Mouse (Mus musculus): ENCODE measurements around the gene AI661453. TPM values are rescaled to one million over a fixed set of nuclear protein-coding genes. Genes with fewer than 3 reads are reported as not detected.

Gene AI661453
- total and polyA plus RNA-seq, 3 experiments, result not detected

DNA sequence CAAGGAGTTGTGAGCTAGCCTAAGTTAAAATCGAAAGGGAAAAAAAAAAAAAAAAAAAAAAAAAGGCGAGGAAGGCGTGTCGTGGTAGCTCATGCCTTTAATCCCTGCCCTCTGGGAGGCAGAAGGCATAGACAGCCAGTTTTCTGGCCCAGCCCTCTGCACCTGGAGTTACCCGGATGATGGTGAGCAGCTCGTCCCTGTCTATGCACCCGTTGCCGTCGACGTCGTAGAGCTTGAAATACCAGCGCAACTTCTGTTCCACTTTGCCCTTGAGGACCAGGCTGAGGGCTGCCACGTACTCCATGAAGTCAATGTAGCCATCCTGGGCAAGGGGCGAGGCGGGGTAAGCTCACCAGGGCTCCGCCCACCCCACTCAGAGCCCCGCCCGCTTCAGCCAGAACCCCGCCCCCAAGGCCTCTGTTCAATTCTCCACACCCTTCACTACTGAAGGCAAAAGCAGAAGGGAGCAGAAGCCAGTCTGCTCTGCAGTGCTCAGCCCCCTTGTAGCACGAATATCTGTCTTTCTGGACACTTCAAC is 41.0 kb upstream of the AI661453 start (continued):
- TF ChIP-seq MAX (IDR thresholded peaks at IDR 0.05; ENCODE audit: low read length) (no peak), TAL1 (IDR thresholded peaks at IDR 0.05; ENCODE audit: low read length) (no peak), POLR2AphosphoS2 (IDR thresholded peaks at IDR 0.05; ENCODE audit: low read length) (no peak), ZNF384 (IDR thresholded peaks at IDR 0.05; ENCODE audit: low read depth, low read length) (peak; percentile 99), MYC (IDR thresholded peaks at IDR 0.05; ENCODE audit: low read depth, low read length) (0 out of 2 replicates have a peak, but pooled peaks have one; percentile 23), ZMIZ1 (IDR thresholded peaks at IDR 0.05; ENCODE audit: low read depth, low read length) (no peak), POLR2AphosphoS5 (IDR thresholded peaks at IDR 0.05; ENCODE audit: borderline replicate concordance, low read depth, low read length) (no peak), E2F4 (IDR thresholded peaks at IDR 0.05; ENCODE audit: borderline replicate concordance, low read depth, low read length) (no peak), TCF12 (IDR thresholded peaks at IDR 0.05; ENCODE audit: low read depth, low read length) (no peak), CTCF (IDR thresholded peaks at IDR 0.05 in 2 of 3, conservative IDR thresholded peaks at IDR 0.05 in 1 of 3; ENCODE audit: control insufficient read depth in 1 of 3, insufficient read depth in 1 of 3, low read depth in 2 of 3, low read length in 3 of 3, poor library complexity in 1 of 3, severe bottlenecking in 1 of 3) (no peak), JUND (IDR thresholded peaks at IDR 0.05; ENCODE audit: low read depth, low read length) (no peak), MEF2A (IDR thresholded peaks at IDR 0.05; ENCODE audit: extremely low read depth, insufficient replicate concordance, low read depth, low read length, poor library complexity, severe bottlenecking) (no peak), GABPA (IDR thresholded peaks at IDR 0.05; ENCODE audit: low read depth, low read length) (no peak), CHD2 (IDR thresholded peaks at IDR 0.05; ENCODE audit: low read length) (no peak), KAT2A (conservative IDR thresholded peaks at IDR 0.05; ENCODE audit: low read depth, low read length) (no peak)

GRCm38 (mm10) chr17:47399091-47399490 is 37.3 kb upstream of the AI661453 start:
- Histone ChIP-seq H3K79me2 (ENCODE audit: control insufficient read depth, insufficient read depth, low read length, poor library complexity) (no peaks in the 10 kb centered on the region), H3K4me1 (ENCODE audit: control insufficient read depth in 1 of 2, insufficient read depth in 2 of 2, low read length in 2 of 2) (peaks cover 0 to 7% of the 10 kb centered on the region in 2 experiments; a peak in 1 of 4 replicates), H3K36me3 (ENCODE audit: control insufficient read depth in 1 of 2, insufficient read depth in 2 of 2, low read length in 2 of 2) (no peaks in the 10 kb centered on the region), H3K27ac (ENCODE audit: control insufficient read depth, low read depth, low read length) (no peak overlapping the region), H3K4me3 (ENCODE audit: control insufficient read depth in 1 of 2, insufficient read depth in 1 of 2, low read depth in 2 of 2, low read length in 2 of 2) (no peak overlapping the region), H3K27me3 (ENCODE audit: control insufficient read depth in 1 of 2, insufficient read depth in 2 of 2, low read length in 2 of 2) (peaks cover 0 to 2% of the 10 kb centered on the region in 2 experiments; a peak in 2 of 4 replicates), H3K9ac (ENCODE audit: control insufficient read depth, low read depth, low read length, poor library complexity, severe bottlenecking) (no peak overlapping the region), H3K9me3 (replicated peaks; ENCODE audit: insufficient read depth, low read length) (no peaks in the 10 kb centered on the region)
- TF ChIP-seq CHD1 (IDR thresholded peaks at IDR 0.05; ENCODE audit: low read depth, low read length), result no peak
- TF ChIP-seq USF2 (IDR thresholded peaks at IDR 0.05; ENCODE audit: borderline replicate concordance in 1 of 2, insufficient read depth in 1 of 2, low read depth in 1 of 2, low read length in 2 of 2), result no peak
- TF ChIP-seq MEF2A (IDR thresholded peaks at IDR 0.05; ENCODE audit: extremely low read depth, insufficient replicate concordance, low read depth, low read length, poor library complexity, severe bottlenecking), result no peak
- TF ChIP-seq RCOR1 (IDR thresholded peaks at IDR 0.05; ENCODE audit: low read depth, low read length), result no peak
- no peak for TF ChIP-seq MAFK (IDR thresholded peaks at IDR 0.05; ENCODE audit: borderline replicate concordance, low read depth, low read length)
- TF ChIP-seq CTCF (IDR thresholded peaks at IDR 0.05 in 2 of 3, conservative IDR thresholded peaks at IDR 0.05 in 1 of 3; ENCODE audit: control insufficient read depth in 1 of 3, insufficient read depth in 1 of 3, low read depth in 2 of 3, low read length in 3 of 3, poor library complexity in 1 of 3, severe bottlenecking in 1 of 3), result no peak
- TF ChIP-seq POLR2A (IDR thresholded peaks at IDR 0.05; ENCODE audit: control insufficient read depth in 1 of 2, insufficient read depth in 1 of 2, low read depth in 1 of 2, low read length in 2 of 2, poor library complexity in 1 of 2), result no peak
- no peak for TF ChIP-seq ZMIZ1 (IDR thresholded peaks at IDR 0.05; ENCODE audit: low read depth, low read length)
- TF ChIP-seq NRF1 (IDR thresholded peaks at IDR 0.05; ENCODE audit: insufficient read depth, low read depth, low read length, poor library complexity, severe bottlenecking), result no peak
- TF ChIP-seq POLR2AphosphoS5 (IDR thresholded peaks at IDR 0.05; ENCODE audit: borderline replicate concordance, low read depth, low read length), result no peak
- TF ChIP-seq TAL1 (IDR thresholded peaks at IDR 0.05; ENCODE audit: low read length), result no peak
- TF ChIP-seq ZKSCAN1 (IDR thresholded peaks at IDR 0.05; ENCODE audit: low read depth, low read length), result no peak
- no peak for TF ChIP-seq RAD21 (IDR thresholded peaks at IDR 0.05; ENCODE audit: low read depth, low read length)
- TF ChIP-seq MYB (IDR thresholded peaks at IDR 0.05; ENCODE audit: low read depth, low read length), result no peak
- TF ChIP-seq E2F4 (IDR thresholded peaks at IDR 0.05; ENCODE audit: borderline replicate concordance, low read depth, low read length), result no peak
- TF ChIP-seq ELF1 (IDR thresholded peaks at IDR 0.05; ENCODE audit: low read depth, low read length), result no peak
- no peak for TF ChIP-seq SIN3A (IDR thresholded peaks at IDR 0.05; ENCODE audit: low read length)
- TF ChIP-seq TCF12 (IDR thresholded peaks at IDR 0.05; ENCODE audit: low read depth, low read length), result no peak
- TF ChIP-seq JUND (IDR thresholded peaks at IDR 0.05; ENCODE audit: low read depth, low read length), result no peak
- no peak for DNase-seq (ENCODE audit: low read depth, low spot score)
